Mouse (Mus musculus) C2C12 (cell line): ENCODE results near the gene Spata7.

Source experiments
- CEBPB ChIP-seq: IDR thresholded peaks from one replicate; pipeline ENCODE4 v1.6.1; 2011; ENCODE audit warnings: low read depth, mild to moderate bottlenecking, control low read depth, moderate library complexity
- CTCF ChIP-seq: IDR thresholded peaks from one replicate; pipeline ENCODE4 v1.5.1; 2011; ENCODE audit not compliant: control insufficient read depth, insufficient read depth, insufficient read length
- FOSL1 ChIP-seq: IDR thresholded peaks from one replicate; pipeline ENCODE4 v1.8.0; 2011; ENCODE audit warnings: mild to moderate bottlenecking, low read length; ENCODE audit not compliant: poor library complexity, insufficient read depth, severe bottlenecking
- MAX ChIP-seq: IDR thresholded peaks from one replicate; pipeline ENCODE4 v1.6.1; 2011; ENCODE audit warnings: mild to moderate bottlenecking, control low read depth
- MYOD1 ChIP-seq: IDR thresholded peaks from one replicate; pipeline ENCODE4 v1.6.1; 2011; ENCODE audit warnings: low read depth; ENCODE audit not compliant: control insufficient read depth, insufficient read length
- MYOG ChIP-seq: IDR thresholded peaks from one replicate; pipeline ENCODE4 v1.6.1; 2011; ENCODE audit not compliant: control insufficient read depth, insufficient read length; ENCODE audit errors: extremely low read depth
- USF1 ChIP-seq: IDR thresholded peaks from one replicate; pipeline ENCODE4 v1.6.1; 2011; ENCODE audit warnings: low read depth, mild to moderate bottlenecking, control low read depth, moderate library complexity

DNA sequence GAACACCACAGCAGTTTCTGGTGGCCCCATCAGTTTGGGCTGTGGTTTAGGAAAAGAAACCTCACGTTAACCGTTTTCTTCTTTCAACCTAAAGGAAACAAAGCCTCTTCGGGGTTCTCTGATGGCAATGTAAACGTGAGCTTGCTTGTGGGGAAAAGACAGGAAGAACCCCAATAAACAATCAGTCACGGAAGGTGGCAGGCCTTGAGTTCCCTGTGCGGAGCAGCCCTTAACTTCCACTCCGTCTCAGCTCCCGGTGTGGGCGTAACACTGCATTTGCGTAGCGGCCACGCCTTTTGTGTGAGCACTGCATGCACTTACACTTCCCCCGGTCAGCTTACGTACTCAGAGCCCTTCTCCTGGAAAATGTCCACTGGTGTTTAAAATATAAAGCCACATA lies 49.4 kb downstream of the Spata7 start:
- TF ChIP-seq CTCF (no peak), USF1 (no peak), MAX (no peak), MYOG (no peak), MYOD1 (no peak), FOSL1 (no peak), CEBPB (no peak)
